Mouse (Mus musculus) 3T3-L1 (cell line): Measurements from ENCODE around the gene Skp1a.

Experiments
- DNase-seq: peaks from one replicate; pipeline ENCODE4 v3.0.0-alpha.2; 2015; ENCODE audit warnings: low read depth, low spot score

The Skp1a gene

DNA sequence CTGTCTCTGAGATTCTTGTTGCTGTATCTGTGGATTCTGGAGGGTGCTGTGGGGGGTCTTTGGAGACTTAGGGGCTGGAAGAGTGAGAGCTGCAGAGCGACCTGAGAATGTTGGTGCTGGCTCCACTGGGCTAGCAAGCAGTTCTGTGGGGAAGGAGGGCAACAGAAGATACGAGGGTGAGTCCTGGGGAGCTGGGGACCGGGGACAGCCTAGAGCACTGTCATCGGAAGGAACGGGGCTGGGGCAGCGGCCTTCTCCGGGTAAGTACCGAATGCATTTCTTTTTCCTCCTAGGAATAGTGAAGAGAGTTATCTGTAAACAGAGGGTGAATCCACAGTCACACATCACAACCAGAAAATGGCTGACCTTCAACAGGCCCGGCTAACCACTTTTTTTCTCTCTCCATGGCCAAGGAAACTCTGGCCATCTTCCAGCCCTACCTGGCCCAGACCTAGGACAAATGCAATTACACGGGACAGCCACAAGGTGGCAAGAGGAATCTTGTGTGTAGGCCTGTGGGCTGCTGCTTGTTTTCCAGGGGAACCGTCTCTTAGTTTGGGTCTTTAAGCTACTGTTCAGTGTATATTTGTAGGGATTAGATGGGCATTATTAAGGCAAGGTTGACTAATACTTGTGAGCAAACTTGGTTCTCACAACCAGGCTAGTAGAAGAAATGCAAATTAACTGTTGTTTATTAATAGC, 22.0 kb downstream of the Skp1a start:
- DNase-seq, result peak; percentile 76

DNA sequence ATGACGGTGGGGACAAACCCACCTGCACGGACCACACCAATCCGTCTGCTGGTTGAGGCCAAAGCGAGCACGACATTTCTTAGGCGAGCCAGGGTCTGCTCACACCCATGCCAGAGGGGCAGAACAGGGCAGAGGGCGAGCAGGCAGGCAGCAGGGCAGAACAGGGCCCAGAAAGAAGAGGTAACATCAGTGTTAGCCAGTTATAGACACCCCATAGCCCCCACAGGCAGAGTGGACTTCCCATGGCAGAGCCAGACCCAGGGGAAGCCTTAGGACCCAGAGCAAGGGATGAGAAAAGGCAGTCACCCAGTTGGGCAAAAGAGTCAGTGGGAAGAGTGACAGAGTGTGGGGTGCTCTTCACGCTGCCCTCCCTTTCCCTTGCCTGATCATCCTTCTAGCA, 23.3 kb downstream of the Skp1a start:
- DNase-seq, result no peak

DNA sequence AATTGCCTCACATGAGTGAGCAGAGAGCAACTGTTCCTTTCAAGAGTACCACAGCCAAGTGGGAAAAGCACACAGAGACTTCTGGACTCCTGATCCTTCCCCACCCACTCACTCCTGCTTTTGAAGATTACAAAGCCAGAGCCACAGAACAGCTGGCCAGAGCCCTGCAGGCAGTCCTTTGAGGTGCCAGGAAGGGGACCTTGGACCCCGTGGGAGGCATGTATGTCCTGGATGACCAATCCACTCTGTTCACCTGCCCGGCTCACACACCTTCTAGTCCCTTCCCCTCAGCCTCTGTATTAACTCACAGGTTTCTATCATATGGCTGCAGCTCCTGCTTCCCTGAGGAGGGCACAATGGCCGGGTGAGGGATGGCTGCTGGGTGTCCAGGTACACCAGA, 25.6 kb downstream of the Skp1a start:
- DNase-seq, result no peak

DNA sequence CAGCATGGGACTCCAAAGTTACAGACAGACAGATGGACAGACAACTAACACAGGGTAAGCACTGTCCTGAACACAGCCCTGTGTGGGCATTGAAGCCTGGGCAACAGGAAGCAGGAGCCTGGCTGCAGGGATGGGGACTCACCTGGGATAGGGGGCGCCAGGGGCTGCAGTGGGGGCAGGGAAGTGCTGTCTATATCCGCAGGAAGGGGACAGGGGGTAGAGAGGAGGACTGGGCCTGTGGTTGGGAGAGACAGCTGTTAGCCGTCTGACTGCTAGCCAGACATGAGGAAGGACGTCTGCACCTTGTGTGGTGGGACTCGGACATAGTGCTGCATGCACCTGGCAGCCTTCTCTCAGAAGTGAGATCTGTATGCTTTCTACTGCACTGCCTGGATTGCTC, 26.9 kb downstream of the Skp1a start:
- no peak for DNase-seq

DNA sequence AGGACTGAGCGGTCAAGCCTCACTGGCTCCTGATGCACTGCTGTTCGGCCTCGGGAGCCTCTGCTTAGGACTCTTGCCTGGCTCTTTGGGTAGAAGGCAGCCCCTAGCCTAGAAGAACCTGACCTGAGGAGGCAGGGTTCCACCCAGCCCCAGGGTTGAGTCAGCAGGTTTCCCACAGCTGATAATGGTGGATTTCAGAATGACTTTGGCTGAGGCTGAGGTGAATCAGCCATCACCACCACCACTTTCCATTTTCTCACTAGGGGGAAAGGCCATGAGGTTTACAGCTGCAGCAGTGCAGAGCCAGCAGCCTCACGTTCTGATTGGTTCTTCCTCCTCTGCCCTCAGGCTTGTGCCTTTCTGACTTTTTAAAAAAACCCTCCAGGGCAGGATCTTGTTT, 29.1 kb downstream of the Skp1a start:
- peak; percentile 86 for DNase-seq

DNA sequence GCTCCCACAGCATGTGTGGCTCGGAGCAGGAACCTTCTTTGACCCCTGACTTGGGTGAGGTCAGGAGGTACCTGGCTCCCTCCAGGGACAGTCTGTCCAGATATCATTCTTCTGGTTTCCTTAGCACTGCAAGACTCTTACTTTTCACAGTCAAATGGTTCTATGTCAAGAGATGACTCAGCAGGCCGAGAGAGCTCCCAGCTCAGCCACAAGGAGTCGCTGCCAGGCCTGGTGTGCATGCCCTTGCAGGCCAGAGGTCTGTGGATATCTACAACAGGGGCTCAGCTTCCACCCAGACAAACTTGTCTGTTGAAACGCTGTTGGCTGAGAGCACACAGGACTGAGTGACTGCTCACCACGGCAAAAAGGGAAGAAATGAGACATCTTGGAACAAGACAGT, 30.1 kb downstream of the Skp1a start:
- DNase-seq, result peak; percentile 77

DNA sequence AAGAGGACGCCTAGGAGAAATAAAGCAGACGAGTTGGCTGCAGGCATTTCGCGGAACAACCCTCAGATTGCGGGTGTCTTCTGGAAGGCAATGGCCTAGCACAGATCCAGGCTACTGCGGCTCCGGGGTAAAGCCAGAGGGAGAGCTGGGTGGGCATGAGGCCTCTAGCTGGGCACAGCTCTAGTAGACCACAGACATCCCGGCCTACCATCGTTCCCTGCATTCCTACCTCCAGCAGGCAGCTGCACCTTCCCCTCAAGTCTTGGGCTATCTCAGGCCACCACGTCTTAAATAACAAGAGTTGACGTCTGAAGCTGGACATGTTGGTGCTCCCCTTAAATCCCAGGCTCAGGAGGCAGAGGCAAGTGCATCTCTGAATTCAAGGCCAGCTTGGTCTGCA, 30.5 kb downstream of the Skp1a start:
- DNase-seq, result no peak

DNA sequence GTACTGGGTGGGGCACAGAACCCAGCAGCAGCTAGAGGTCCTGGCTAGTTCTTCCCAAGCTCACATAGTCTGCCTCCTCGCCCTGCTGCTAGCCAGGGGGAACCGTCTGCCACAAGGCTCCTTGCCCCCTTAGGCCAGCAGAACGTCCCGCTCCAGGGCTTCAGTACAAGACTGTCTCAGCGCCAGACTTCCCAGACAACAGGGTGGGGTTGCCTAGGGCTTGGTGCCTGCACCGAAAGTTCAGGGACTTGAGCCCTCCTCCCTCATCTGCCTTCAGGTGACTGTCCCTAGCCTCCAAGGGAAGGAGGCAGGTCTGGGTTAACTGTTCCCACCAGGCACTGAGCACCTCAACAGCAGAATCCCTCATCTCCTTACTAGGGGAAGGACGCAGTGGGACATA, 33.1 kb downstream of the Skp1a start:
- no peak for DNase-seq

DNA sequence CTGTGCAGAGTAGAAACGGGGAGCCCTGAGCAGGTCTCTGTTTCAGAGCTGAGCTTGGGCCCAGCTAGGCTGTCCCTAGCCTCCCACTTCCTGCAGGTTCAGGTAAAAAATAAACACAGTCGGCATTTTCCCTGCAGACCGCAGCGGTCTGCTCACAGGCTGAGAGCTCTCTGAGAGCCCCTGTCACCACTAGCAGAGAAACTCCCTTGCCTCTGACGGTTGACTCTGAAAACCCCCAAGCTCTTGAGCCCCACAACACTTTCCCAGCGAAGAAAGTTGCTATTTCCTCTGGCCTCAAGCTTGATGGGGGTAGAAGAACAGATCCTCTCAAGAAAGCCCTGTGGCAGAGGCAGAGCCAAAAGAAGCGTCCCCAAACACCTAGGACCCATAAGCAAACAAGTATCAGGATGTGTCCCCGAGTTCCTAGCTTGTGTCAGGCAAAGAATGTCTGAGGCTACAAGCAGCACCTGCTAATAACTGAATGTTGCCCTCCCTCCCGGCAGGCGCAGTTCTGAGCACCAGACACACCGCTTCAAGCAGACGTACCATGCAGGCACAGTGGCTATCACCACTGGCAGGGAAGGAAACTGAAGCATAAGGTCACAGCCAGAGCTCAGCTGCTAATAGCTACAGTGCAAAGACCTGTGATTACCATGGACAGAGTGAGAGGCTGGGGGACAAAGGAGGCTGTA, 34.0 kb downstream of the Skp1a start:
- DNase-seq, result no peak

DNA sequence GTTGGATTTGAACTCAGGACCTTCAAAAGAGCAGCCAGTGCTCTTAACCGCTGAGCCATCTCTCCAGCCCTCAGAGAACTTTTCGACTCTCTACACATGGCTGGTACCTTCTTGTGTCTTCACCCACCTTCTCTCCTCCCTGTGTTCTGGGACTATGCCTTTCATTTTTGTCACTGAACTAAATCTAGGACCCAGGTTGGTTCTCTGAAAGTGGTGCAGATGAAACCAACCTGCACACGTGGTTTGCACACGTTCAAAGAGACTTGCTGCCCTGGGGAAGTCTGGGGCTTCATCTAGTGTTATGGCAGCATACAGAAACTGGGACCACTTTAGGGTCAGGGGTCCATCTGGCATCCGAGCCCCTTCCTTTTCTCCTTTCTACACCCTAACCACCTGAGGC, 35.5 kb downstream of the Skp1a start:
- no peak for DNase-seq

DNA sequence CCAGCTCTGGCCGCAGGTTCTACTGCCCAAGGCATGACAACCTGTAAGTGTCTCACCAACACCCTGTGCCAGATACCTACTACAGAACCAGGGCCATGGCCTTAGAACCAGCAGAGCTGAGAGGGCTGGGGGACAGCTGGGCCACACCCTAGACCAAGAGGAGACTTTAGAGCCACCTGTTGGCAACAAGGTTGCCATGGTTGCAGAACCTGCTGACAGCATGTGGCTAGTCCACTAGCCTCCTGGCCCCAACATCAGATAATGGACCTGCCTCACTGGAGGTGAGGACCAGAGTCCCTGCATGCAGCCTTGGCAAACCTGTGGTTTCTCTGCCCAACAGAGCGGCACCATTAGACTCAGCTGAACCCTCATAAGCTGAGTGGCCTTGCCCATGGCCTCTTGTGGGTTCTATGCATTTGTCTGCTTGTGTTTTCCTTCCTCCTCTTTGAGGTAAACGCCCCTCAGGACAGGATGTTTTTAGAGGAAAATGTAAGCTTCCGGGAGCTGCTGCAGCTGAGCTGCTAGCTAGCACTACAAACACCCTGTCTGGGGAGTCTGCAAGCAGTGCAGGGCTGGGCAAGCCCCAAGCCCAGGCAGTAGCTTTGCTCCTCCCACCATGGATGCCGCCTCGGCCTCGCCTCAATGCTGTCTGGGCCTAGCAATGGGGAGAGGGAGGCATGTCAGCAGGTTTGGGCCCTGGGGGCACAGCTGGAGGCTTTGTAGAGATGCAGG, 36.5 kb downstream of the Skp1a start:
- no peak for DNase-seq

DNA sequence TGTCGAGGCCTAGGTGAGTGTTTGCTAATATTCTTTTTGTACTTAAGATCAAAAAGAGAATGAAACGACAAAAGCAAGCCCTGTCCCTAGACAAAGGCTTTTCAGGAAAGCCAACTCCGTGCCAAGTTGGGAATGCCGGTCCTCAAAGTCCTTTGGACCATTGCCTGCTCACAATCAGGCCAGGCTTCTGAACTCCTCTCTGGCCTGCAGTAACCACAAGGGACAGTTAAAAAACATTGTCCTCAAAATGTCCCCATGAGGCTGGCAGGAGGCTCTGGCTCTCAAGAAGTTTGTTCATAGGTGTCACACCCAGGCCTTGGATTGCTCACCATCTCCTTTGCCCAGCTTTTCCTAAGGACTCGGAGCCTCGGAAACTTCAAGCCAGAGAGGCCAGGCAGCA, 38.0 kb downstream of the Skp1a start:
- DNase-seq, result no peak

DNA sequence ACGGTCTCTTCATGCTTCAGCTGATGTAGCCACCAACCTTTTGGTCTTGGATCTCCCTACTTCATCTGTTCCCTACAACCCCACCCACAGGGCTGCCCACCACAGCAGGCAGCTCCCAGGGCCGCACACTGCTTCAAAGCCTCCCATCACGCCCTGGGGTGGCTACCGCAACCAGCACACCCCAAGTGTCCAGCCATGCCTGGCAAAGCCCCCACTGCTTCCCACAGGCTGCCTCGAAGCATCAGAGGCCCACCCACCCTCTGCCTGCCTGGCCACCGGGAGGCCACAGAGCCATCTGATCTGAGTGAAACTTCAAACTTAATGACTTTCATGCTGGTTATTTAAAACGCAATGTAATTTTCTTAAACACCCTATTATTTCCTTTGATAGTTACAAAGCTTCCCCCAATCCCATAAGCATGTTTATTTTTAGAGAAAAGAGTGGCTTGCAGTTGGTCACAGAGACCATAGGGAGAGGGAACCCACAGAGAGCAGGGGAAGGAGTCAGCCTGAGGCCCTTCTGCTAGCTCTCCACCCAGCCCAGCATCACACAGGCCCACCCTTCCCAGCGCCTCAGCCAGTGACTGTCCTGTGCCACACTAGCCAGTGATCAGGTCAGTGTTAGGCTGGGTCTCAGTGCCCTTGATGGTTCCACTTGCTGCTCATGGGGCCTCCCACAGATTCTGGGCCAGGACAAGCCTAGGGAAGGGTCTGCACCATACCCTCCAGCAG, 40.1 kb downstream of the Skp1a start:
- no peak for DNase-seq

DNA sequence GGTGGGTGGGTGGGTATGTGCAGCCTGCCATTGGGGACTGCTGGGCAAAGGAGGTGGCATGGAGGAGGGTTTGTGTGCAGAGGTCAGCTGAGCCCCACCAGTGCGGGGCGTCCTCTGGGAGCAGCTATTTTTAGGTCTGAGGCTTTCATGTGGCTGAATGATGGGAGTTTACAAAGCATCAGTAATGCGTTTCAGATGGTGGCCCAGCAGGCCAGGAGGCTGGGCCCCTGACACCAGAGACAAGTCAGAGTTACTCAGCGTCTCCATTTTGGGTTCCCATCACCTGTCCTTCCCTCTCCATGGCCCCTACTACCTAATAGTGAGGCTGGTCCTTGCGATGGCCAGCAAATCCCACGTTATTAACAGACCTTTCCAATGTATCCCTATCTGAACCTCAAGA, 40.8 kb downstream of the Skp1a start:
- DNase-seq, result peak; percentile 59

DNA sequence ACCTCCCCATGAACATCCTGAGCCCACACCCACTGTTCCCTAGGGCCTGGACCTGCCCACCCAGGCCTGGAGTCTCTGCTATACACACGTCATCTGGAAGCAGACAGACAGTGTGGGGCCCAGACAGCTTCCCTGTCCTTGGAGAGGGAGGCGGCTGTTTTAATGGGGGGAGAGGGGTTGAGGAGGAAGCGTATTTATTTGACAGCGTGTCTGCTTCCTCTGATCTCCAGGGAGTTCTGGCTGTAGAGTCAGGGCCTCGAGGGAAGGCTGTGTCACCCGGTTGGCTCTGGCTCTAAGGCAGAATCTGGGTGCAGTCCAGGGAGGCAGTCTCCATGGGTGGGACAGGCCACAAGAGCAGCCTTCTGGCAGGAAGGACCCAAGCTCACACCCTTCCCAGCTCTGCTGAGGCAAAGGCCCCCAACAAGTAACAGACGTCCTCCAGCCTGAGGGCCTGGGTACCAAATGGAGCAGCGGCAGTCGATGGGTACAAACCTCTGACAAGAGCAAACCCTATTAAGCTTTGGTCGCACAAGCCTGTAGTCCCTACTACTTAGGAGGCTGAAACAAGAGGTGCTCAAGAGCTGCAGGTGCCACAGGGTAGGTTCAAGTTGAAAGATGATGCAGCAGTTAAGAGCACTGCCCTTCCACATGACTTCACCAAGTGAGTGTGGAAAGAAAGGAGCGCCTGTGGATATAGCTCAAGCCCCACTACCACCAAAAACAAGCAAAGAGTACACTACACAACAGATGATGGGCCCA, 41.6 kb downstream of the Skp1a start:
- DNase-seq, result no peak

DNA sequence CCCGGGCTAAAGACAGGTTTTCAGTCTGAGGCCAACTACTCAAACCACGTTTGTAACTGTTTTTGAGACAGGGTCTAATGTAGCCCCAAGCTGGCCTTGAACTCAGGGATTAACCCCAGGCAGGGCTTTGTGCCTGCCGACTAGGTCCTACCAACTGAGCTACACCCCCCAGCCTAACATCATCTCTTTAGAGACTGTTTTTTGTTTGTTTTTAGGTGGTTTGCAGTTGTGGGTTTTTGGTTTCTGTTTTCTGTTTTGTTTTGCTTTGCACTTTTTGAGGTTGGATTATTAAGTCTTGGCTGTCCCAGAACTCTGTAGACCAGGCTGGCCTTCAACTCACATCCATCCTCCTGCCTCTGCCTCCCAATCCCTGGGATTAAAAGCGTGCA, 42.1 kb downstream of the Skp1a start:
- no peak for DNase-seq

DNA sequence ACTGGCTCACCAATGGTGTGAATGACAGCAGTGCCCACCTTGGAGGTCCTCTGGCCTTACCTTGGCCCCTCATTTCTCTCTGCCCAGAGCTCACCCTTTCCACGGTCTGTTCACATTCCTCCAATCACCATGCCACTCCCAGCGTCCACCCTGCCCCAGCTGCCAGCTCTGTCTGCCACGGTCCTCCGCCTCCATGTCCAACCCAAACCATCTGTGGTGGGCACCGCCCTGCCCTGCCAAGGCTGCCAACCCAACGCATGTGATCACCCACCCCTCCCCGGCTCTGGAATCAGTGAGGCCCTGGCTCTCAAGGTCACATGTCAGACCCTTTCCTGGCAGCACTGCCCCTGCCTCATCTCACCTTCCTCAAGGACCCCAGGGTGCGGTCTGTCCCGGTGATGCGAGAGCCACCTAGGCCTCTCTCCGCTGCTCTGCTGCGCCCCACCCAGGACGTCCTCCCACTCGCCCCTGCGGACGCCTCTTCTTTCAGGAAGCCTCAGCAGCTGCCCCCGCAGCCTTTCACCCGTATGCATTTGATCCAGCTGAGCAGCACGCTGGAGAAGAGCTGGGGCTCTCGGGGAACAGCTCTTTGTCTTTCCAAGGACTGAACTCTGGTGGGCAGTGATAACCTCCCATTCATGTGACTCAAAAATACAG, 42.8 kb downstream of the Skp1a start:
- no peak for DNase-seq

DNA sequence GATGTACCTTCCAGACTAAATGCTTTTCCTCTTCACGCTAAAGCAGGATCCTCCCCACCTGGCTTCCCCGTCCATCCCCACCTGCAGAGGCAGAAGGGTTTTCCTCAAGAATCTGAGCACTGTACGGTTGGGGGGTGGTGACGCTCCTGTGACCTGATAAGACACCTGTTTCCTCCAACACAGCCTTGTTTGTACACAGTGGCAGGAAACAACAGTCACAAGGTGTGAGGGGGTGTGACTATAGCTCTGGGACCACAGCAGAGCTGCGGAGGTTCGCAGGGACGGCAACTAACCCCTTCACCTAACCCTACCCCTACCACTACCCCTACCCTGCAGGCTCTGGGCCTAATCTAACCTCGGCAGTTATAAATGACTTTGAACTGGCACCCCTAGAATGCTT, 43.6 kb downstream of the Skp1a start:
- DNase-seq, result no peak

DNA sequence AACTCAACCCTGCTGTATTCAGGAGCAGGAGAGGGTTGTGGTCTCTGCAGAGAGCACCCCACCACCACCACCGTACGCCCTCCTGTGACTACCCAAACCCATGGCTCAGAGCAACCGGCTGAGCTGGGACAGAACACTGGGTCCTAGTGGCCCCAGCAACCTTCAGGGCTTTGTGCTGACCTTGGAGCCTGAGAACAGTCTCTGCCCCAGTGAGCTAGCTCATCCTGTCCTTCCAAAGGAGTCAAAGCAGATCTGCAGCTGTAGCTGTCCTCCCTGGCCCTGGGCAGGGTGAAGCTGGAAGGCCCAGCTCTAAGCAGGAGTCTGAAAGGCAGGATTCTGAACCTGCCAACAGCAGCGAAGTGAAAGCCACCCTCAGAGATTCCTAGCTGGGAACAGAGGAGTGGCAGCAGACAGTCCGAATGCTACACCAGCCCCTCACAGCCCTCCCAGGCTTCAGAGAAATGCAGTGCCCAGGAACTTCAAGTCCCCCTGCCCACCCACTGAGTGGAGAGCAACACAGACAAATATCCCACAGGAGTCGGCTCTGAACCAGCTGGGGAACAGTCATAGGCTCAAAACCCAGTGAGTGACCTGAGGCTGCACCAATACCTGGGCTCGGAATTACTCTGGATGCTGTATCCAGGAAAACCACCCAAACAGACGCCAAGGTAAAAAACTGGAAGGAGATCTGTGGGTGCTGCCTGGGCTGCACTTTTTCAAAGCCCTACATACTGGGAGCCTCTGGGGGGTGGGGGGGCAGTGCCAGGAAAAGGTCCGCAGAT, 44.2 kb downstream of the Skp1a start:
- DNase-seq, result no peak

DNA sequence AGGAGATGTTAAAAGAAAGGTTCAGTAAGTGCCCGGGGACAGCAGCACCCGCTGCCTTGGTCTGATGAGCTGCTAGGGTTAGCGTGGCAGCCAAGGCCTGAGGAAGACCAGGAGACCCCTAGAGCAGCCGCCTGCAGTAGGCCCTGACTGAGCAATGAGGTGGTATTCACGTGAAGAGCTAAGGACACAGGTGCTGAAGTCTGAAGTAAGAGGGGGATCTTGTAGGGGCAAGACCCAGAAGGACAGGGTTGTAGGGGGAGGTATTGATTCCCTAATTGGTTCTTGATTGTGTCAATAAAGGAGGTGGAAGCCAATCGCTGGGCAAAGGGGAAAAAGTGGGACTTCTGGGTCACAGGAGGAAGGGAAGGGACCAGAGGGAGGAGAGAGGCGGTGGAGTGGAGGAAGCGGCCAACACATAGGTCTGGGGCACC, 45.2 kb downstream of the Skp1a start:
- no peak for DNase-seq
